Mouse (Mus musculus) myocyte (in vitro differentiated cells): Measurements from ENCODE around the gene Mertk.

Experiments
- CEBPB ChIP-seq: IDR thresholded peaks from 2 replicates; pipeline ENCODE4 v1.6.1; 2011; ENCODE audit warnings: mild to moderate bottlenecking, moderate library complexity; ENCODE audit not compliant: poor library complexity, insufficient read depth, severe bottlenecking
- E2F4 ChIP-seq: IDR thresholded peaks from one replicate; pipeline ENCODE4 v1.6.1; 2011; ENCODE audit warnings: mild to moderate bottlenecking, control low read depth, moderate library complexity; ENCODE audit not compliant: insufficient read depth
- MAX ChIP-seq: IDR thresholded peaks from one replicate; pipeline ENCODE4 v1.6.1; 2011; ENCODE audit warnings: low read depth, mild to moderate bottlenecking, control low read depth
- POLR2A ChIP-seq: IDR thresholded peaks from one replicate; pipeline ENCODE4 v1.6.1; 2011; ENCODE audit warnings: low read depth, mild to moderate bottlenecking, control low read depth, moderate library complexity; ENCODE audit not compliant: insufficient read length

DNA sequence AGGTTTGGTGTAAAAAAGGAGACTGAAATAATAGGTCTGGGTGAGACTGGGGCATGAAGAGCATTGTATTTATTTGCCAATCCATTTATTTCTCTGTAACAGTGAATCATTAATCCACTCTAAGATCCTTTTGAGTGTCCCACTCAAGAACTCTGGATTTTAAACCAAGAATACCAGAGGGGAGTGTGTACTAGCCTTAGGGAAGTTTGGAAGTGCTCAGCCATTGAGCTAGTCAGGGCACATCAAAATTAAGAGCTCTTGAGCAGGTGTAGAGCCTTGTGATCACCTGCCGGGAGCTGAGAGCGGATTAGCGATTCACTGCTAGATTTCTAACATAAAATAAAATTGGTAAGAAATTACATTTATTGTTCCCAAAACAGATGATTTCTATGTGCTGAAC is 139.9 kb downstream of the Mertk start:
- TF ChIP-seq POLR2A, result no peak
- TF ChIP-seq E2F4, result no peak
- no peak for TF ChIP-seq CEBPB
- TF ChIP-seq MAX, result no peak
